Mouse (Mus musculus) neutrophil, adult 5-6 weeks (primary cell): ENCODE results near the gene Nsd2. TPM values are rescaled to one million over a fixed set of nuclear protein-coding genes. Genes with fewer than 3 reads are reported as not detected.
"Not testable (repeated sequence)": the region's sequence is repeated elsewhere in the genome, so short reads cannot be mapped to it uniquely, and the experiment has no call there.

Source experiments
- ATAC-seq: fragments of 151-379, 151-347 bp; 2 replicates; pipeline ENCODE4 v1.8.0; 2017; ENCODE audit warnings: mild to moderate bottlenecking, moderate TSS enrichment; ENCODE audit not compliant: insufficient number of reproducible peaks, poor library complexity, low FRiP score, severe bottlenecking; ENCODE audit errors: extremely low read depth
- total RNA-seq: library from RNA; stranded (forward); fragments of 200-1000 nt; gene quantifications from 2 replicates; pipeline ENCODE4 v1.2.3, GENCODE M21; 2017

Nsd2 gene
- total RNA-seq, 1 experiment from 2014 or later, result 32.9 TPM

DNA sequence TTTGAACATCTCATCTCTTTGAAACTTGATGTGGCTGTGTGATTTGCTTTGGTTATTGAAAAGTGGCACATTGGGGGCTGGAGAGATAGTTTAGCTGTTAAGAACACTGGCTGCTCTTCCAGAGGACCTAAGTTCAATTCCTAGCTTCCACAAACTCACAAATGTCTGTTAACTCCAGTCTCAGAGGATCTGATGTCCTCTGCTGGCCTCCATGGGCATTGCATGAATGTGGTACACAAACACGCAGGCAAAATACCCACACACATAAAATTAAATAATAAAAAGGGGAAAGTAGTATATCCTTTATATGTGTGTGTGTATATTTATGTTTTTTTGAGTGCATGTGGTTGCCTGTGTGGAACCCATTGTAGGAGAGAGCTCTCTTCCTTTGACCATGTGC is 10.3 kb downstream of the Nsd2 start:
- ATAC-seq, result 0 out of 2 replicates have a peak, but pooled peaks have one; percentile 19

DNA sequence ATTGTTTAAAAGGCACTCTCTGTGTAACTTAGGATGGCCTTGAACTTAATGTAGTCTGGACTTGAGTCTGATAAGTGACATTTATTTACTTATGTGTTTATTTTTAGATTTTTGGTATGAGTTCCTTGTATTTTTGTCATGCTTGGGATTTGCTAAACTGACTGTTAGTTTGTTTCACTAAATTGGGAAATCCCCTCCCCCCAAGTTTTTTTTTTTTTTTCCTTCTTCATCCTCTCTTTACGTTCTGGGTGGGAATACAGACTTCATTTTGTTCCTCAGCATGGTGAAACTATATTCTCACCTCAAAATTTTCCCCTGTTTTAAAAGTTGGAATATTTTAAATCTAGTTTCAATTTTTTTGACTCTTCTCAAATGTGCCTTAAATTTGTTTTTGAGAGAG is 20.8 kb downstream of the Nsd2 start:
- ATAC-seq, result no peak

DNA sequence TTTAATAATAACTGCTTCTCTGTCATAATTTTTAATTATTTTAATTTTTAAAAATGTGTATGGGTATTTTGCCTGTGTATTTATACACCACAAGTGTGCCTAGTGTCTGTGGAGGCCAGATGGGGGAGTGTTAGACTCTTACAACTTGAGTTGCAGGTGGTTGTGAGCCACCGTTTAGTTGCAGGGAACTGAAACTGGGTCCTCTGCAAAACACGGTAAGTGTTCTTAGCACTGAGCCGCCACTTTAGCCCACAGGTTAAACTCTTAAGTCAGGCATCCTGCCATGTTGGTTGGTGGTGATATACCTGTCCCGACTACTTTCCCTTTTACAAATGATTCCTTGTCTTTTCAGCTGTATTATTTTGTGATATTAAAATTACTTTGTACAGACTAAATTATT is 22.0 kb downstream of the Nsd2 start:
- no peak for ATAC-seq

DNA sequence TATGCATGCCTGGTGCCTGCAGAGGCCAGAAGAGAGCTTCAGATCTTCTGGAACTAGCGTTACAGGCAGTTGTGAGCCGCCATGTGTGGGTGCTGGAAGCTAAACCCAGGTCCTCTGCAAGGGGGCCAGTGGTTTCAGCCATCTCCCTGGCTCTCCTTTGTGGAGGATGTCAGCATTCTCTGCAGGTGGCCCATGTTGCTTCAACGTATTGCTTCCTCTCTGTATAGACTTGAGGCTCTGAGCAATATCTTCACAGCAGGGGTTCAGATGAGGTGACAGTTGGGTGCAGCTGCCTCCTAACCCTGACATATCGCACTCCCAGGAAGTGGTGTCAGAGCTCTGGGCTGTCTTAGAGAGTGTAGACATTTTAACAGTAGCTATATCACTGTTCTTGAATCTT is 30.9 kb downstream of the Nsd2 start:
- ATAC-seq, result no peak

DNA sequence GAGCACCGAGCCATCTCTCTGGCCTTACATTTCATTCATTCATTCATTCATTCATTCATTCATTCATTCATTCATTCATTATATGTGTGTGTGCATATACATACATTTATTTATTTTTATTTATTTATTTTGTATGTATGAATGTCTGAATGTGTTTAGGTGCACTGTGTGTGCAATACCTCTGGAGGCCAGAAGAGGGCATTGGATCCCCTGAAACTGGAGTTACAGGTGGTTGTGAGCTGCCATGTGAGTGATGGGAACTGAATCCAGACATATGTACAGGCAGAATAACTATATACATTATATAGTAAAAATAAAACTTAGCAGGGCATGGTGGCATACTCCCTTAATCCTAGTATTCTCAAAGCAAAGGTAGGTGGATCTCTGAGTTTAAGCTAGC is 32.6 kb downstream of the Nsd2 start:
- ATAC-seq, result no peak

DNA sequence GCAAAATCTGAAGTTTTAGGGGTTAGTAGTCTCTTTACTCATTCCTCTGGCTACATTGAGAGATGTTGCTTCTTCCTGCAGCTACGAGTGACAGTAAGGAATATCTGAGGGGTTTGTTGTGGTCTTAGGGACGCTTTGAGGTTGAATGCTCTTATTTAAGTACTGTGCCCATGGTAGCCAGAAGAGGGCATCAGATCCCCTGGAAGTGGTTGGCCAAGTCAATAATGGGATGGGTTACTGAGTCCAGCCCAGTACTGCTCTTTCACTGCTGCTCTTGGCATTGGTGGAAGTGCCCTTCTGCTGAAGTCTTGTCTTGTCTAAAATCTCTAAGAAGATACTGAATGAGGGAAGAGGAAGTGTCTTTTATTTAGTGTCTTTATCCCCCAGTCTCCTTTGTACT is 33.5 kb downstream of the Nsd2 start:
- ATAC-seq, result no peak

DNA sequence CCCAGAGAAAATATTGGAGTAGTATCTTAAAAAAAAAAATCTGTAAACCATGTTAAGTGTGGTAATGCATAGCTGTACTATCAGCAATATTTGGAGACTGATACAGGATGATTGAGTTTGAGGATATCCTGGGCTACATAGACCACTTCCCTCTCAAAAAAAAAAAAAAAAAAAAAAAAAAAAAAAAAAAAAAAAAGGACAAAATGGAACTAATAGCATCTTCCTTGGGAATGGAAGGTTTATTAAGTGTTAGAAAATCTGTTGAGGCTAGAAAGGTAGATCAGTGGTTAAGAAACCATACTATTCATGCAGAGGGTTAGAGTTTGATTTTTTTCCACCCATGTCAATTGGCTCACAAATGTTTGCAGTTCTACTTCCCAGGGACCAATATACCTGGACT is 37.2 kb downstream of the Nsd2 start:
- ATAC-seq, result no peak

DNA sequence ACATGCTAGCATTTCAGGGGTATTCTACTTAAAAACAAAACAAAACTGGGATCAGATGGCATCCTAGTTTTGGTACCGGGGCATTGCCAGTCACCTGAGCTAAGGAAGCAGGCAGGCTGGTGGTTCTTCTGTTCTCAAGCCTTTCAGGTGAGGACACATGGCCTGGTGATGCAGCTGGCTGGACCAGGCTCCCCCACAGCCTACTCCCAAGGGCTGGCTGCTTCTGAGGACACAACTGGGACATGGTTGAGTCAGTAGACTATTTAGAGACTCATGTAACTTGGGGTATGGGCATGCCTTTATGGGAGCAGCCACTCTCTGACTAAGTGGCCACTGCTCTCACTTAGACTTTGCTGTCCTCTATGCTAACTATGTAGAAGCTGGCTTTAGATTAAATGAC is 54.9 kb downstream of the Nsd2 start:
- no peak for ATAC-seq

DNA sequence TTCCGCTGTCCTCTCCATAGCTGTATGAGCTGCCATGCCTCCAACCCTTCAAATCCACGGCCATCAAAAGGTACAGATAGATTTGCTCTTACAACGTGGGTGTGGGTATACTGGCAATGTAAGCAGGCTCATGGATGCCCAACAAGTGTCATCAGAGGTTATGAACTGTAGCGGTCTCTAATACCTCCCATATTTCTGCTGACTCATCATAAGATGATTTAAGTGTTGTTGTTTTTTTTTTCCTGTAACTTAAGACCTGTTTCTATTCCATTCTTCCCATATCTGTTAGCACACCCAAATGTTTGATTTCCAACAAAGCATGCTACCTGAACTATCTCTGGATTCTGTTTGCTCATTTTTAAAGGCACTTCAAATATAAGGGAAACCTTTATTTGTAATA is 60.6 kb downstream of the Nsd2 start:
- ATAC-seq, result no peak

DNA sequence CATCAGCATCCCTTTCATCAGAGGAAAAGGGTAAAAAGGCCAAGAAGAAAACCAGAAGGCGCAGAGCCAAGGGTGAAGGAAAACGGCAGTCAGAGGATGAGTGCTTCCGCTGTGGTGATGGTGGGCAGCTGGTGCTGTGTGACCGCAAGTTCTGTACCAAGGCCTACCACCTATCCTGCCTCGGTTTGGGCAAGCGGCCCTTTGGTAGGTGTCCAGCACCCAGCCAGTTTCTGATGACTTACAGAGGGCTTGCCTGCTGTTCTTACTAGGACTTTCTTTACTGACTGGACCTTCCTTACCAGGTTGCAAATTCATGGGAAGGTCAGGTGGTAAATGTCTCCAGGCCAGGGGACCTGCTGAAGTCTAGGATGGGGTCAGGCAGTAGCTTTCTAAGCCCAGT is 72.9 kb downstream of the Nsd2 start:
- ATAC-seq, result no peak

DNA sequence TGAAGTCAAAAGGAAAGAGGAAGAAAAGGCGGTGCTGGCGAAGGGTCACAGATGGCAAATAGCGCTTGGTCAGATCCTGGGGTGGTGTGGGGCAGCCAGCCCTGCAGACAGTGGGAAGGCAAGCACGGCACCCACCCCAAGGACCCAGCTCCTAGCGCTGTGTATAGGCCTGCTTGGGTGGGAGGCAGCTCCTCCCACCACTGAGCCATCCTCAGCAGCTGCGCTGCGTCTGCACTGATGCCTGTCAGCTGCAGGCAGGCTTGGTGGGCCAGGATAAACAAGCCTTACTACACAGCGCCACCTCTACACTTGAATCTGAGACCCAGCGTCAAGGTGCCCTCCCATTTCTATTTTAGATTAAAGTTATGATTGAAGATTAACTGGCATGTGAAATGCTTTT is 74.6 kb downstream of the Nsd2 start:
- no peak for ATAC-seq

DNA sequence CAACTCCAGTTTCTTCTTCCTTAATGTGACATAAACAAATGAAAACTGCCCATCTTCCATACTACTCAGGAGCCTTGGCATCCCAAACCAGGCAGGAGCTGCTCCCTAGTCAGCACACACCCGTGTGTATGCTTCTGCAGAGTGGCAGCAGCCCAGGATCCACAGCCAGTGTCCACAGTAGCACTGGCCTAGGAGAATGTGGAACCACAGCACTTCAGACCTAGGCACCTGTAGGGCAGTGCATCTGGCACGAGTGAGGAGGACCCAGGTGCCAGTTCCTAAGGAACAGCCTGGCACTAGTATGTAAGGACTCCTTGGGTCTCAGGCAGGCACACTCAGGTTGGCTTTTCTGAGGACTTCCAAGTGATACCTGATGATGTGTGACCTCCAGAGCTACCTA is 76.6 kb downstream of the Nsd2 start:
- no peak for ATAC-seq

DNA sequence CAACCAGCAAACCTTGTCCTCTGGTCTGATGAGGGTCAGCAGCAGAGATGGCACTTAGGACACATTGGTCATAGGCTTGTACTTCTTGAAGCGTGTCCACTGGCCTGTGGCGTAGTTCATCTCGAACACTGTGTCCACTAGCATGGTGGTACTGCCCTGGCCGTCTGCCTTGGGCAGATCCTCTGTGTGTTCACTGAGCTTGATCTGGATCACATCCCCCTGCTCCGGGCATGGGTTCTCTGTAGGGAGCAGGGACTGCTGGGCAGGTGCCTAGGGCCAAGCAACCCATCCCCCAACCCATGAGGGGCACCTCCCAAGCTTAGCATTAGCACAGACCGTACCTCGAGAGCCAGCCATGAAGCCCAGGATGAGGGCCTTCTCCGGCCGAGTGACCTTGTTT is 78.1 kb downstream of the Nsd2 start:
- no peak for ATAC-seq

DNA sequence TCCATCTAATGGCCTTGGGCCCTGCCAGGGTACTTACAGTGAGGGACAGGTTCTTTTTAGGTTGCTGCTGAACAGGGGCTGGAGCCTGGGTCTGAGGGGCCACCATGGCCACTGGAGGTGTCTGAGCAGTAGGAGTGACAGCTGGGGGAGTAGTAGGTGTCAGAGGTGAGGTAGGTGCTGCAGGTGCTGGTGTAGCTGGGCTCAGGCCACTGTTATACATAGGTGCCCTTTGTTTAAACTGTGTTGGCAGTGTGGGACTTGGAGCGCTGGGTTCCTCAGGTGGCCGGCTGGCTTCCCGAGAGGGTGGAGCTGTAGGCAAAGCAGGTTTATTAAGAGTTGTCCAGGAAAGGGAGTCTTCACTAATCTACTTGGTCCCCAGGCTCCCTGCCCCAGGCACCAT is 78.7 kb downstream of the Nsd2 start:
- ATAC-seq, result no peak

DNA sequence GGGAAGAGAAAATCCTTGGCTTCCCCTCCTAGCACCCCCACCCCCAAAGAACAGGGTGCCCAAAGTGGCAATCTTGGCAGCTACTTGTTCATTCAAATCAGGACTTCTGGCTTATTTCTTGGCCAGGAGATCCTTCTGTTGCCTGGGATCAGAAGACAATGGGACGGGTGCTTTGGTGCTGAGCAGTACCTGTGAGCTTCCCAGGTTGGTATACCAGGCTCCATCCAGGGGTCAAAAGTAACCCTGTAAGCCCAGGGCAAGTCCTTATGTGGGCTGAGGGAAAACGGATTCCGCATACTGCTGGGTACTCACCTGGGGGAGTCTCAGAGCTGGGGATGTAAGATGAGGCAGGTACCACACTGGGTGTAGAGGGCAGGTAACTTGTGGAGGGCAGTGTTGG is 79.6 kb downstream of the Nsd2 start:
- no peak for ATAC-seq

DNA sequence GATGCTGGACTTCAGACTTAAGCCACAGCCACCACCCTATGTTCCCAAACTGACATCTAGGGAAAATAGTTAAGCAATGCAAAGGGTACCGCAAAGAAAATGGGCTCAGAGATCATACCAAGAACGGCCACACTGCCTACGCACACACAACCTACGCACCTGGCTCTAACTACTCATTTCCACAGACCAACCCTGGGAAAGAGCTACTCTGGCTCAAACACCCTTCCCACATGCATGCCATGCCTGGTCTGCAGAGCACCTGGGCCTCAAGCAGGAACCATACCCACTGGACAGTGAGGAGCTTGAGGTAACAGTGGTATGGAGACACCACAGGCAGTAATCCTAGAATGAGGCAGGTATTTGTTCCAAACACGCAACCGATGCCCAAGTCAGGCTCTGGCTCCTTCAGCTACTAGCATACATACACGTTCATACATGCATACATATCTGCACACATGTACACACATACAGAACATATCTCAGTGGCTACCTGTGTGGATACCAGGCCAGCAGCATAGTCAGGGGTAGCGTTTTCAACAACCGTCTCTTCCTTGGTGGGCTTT is 80.3 kb downstream of the Nsd2 start:
- no peak for ATAC-seq

DNA sequence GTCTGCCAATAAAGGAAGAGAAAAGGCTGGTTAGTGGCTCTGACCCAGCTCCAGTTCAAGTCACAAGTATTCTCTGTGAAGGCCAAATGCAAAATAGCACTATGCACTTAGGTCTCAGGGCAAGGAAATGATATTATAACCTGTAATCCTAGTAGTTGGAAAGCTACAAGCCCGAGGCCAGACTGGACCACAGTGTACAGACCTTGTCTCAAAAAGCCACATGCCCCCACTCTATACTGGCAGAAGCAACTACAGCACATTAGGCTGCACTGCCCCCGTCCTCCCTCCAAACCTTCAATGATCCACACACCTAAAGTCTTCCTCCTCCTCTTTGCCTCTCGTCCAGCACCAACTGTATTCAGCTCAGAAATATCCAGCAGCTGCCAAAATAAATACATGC is 80.8 kb downstream of the Nsd2 start:
- ATAC-seq, result no peak

DNA sequence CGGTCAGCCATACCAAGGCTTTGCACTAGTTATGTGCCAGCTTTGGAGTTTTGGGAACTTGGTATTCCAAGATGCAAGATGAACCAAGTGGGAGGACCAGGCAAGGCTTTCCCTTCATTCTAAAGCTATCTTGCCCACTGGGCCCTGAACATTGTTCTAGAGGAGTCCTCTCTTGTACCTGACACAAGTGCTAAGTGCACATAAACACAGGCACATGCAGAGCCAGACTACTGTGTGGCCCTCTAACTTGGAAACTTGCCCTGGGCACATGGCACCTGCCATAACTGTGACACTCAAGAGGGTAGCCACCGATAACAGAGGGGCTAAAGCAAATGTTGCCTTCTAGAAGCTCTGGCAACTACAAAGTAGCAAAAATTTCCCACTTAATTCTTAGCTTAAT is 82.2 kb downstream of the Nsd2 start:
- ATAC-seq, result no peak

DNA sequence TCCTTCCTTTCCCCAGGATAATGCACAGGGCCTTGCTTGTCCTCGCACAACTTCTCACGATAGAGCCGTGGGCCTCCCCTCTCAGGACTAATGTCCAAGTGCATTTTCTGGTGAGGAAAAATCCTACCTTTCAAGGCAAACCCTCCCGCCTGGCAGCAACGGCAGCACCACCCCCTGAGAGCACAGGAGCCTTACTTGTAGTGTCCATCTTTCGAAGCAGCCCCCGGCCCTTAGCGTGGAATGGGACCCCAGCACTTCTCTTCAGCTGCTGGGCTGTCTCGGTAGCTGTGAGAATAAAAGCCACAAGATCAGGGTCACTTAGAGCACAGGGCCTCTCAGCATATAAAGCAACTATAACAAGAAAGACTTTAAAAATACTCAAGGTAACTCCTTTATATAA is 82.7 kb downstream of the Nsd2 start:
- no peak for ATAC-seq

DNA sequence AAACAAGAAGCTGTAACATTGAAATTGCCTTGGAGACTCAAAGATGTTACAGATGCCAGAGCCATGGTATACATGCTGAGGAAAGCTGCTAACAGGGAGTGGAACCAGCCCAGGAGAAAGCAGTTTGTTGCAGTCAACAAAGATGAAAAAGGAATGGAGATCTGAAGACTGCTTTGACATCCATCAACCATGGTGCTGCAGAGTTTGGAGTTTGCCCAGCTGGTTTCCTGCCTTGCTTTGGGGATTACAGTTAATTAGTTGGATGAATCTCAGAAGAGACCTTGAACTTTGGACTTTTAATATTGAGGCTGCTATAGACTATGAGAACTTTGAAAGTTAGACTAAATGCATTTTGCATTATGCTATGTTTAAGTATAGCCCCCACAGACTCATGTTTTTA is 94.5 kb downstream of the Nsd2 start:
- ATAC-seq, result not testable (repeated sequence)

DNA sequence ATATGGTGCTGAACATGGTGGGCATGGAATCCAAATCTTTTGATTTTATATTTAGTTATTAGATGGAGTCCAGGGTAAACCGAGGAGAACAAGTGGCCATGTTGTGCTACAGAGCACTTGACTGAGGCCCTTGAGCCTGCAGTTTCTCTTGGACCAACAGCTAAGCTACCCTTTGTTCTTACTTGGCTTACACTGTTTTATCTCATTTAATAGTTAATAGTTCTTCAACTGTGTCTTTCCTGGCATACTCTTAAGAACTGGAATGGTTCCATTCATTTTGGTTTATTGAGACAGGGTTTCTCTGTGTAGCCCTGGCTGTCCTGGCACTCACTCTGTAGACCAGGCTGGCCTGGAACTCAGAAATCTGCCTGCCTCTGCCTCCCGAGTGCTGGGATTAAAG is 96.1 kb downstream of the Nsd2 start:
- not testable (repeated sequence) for ATAC-seq

DNA sequence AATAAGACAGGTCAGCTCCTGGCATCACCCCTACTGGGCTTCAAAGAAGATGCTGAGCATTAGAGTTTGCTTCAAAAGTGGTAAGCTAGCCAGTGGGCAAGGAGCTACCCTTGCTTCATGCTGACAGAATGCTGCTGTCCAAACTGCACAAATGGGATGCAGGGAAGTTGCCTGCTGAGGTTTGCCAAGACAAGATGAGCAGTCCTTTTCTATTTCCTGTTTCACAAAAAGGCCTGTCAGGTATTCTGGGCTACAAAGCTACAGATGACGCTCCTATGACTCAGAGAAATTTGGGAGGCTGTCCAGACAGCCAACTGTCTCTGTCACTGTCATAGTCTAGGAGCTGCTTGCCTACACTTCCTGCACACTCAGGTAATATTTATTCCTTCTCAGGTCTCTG is 98.9 kb downstream of the Nsd2 start:
- ATAC-seq, result no peak
